Mouse (Mus musculus) mouse trophoblast stem cell (cell line): ENCODE measurements at regions not wholly inside any gene's neighbourhood (a gene's known extent, or its start where the extent isn't known, plus 50 kb on each side); places are given as distances from the start of the nearest gene placed in this dataset.

Source experiments
- in situ Hi-C, 2 experiments: fragments of 300-500 bp; cut with MseI, MboI; formaldehyde crosslinking; loops; 2 replicates in 1 of 2; 3 replicates in 1 of 2; pipeline ENCODE4 v1.15.1; 2025

DNA sequence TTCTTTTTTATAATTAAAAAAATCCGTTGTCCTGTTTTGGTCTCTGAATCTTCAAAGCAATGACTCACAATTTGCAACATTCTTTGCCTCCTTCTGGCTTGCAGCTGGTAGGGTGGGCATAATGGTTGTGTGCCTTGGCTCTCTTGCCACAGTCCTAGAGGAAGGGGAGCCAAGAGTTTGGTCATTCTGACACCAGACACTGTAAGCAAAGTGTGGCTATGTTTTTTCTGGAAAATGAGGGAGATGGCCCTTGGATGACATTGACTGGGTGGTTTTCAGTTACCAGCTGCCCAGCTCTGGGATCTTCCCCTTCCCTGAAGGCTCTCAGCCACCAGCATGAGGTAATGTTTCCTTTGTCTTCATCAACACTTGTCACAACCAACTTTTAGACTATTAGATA lies 833.2 kb downstream of the Efnb2 start:
- in situ Hi-C loops: no loop called here

DNA sequence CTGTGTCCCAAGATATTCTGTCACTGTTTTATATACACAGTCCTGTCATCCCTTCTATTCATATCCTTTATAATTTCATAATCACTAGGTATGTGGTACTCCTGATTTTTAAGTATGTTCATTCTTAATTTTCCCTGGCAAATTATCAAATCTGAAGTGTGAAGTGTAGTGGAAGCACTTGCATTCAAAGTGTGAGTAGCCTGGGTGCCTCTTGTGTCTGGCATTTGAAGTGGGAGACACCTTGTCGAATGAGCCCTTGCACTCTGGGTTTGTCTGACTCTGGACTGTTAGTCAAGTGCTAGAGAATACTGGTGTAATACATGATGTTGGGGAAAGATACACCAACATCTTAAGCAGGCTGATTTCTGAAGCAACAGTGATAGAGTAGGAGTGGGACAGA lies 852.6 kb downstream of the Efnb2 start:
- in situ Hi-C loops: no loop called here

DNA sequence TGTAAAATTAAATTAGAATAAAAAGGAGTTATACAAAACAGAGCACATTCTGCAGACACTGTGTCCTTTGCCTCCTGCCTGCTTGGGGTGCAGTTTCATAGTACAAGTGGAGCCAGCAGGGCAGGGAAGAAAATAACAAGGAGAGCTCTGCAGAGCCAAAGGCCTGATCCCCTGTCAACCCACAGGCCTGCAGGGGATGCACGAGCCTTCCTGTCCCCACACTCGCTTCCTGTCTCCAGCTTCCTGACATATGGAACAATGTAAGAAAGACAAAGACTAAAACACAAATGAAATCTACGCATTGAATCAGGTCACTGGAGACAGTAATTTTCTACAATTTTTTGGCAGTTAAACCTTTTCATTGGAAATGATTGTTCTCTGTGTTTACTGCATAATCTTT lies 861.8 kb downstream of the Efnb2 start:
- in situ Hi-C loops: no loop called here

DNA sequence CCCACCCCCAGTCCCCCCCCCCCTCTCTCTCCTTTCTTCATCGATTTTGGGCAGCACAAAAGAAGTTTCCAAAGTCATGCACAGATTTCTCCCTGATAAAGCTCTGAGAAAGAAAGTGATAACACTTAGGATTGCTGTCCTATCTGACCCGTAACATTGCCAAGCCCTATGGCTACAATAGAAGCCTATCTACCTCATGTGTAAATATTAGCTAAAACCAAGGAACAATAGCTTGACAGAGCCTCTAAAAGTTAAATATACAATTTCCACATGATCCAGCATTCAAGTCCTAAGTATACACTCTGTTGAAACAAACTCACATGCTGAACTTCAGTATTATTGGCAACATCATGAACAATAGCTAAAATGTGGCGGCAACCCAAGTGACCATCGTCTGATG lies 864.9 kb downstream of the Efnb2 start:
- in situ Hi-C loops: no loop called here

DNA sequence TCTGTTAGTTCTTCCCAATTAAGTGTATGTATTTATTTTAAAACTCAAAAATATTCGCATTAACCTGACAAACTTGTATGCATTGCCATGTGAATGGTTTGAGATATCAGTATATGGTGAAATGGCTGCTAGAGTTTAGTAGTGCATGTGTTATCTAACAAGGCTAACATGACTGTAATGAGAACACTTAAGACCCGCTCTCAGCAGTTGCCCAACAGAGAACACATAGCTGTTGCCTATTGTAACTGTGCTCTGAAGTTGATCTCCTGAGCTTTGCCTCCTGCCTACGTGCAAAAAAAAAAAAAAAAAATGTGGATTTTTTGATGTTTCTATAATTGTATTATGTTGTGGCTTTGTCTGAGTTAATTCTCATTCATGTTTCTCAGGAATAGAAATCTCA lies 897.2 kb downstream of the Efnb2 start:
- in situ Hi-C loops: no loop called here

DNA sequence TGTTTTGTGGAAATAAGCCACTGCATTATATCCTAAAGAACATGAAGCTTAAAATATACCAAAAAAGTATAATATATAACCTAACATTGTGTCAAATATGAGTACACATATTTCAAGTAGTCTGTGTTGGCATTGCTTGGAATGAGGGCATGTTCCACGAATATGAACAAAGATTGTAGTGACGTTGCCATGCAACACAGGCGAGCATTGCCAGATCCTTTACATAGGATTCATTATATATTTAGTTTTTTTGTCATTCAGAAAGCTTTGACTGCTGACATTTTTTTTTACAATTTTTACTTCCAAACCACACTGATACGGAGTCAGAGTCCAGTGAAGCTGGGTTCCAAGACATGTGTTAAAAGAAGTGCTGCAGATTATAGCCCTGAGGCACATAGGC lies 900.1 kb downstream of the Efnb2 start:
- in situ Hi-C loops: no loop called here

DNA sequence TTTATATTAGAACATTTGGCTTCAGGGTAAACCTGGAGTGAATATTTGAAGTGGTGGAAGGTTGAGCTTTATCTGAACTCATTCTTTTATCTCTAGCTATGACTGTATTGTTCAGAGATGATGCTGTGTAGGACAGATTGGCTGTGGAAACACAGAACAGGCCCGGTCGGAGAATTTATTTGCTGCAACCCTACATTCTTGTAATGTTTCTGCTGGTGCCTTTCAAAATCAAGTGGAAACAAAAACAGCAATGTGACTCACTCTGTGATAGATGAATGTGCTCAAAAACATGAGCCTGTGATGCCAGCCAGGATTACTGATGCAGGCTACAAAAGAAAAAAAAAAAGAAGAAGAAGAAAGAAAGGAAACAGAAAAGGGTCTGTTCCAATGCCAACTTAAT lies 928.3 kb downstream of the Efnb2 start:
- in situ Hi-C loops: no loop called here

DNA sequence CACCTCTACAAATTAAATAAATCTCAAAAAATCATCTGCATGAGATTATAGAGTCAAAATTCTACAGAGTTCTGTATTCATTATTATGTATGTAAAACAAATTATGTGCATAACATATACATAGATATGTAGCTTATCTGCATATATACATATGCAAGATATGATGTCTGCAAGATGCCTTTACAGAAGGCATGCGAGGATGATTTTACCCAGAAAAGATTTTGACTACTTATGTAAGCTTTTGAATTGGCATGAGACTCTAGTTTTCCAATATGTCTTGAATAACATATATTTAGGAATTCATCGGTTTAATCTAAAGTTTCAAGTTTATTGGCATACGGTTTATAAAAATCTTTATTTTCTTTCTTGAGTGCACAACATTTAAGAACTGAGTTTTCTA lies 939.2 kb downstream of the Efnb2 start:
- in situ Hi-C loops: no loop called here

DNA sequence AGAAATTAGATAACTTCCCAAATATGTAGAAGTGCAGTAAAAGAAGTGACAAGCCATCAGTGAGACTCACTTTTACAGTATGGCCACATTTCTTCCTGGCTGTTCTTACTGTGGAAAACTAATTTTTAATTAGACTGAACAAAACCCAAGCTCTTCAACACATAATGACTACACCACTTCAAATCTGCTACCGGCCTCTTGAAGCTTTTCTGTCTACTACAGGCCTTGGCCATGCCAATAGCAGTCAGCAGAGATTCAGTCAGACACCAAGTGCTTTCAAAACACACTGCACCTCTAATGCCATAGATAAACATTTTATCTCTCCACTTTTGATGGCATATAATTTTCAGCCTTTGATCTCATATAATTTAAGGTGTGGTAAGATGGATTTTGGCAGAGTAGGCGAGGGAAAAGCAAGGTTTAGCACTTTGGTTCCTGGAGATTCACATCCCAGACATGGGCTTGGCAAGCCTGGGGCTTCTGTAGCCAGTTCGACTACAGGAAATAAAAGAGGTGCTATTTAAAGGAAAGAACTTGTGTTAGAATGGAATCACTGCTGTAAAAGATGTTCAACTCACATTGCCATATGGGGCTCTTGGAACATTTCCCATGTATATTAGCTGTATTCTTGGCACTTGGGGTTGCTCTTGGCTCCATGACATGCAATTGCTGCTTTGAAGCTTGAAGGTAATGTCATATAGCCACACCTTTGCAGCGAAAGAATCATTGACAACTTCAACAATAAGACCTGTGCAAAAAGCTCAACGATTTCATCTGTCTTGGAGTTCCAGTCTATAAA lies 941.9 kb downstream of the Efnb2 start:
- in situ Hi-C loops: no loop called here

DNA sequence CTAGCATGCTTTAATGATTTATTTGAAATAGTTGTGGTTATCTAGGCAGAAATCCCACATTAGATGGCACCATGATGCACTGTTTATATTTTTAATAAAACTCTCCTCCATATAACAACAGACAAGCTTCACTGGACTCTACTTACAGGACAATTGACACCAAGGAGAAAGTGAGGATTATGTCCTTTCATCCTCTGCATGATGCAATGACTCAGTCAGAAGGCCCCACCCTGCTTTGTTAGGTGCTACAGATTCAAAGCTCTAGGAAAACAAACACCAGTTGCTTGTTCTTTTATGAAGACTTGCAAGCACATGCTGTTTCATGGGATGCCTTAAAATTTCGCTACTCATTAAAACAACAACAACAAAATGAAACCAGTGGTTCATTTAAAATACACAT lies 950.3 kb downstream of the Efnb2 start:
- in situ Hi-C loops: no loop called here

DNA sequence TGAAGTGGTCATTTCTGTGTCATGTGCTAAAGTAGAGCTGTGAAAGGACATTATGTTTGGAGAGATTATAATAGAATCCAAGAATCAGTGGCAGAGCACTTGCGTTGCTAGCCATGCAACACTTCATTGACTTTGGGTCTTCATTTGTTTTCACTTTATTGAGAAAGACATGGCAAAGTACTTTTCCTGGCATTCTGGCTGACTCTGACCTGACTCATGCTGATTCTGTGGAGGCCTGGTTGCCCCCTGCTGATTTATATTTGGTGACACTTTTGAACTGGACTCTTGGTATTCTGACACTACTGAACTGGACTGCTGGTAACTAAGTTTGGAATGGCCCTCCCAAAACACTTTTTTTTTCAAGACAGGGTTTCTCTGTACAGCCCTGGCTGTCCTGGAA lies 951.6 kb downstream of the Efnb2 start:
- in situ Hi-C loops: no loop called here

DNA sequence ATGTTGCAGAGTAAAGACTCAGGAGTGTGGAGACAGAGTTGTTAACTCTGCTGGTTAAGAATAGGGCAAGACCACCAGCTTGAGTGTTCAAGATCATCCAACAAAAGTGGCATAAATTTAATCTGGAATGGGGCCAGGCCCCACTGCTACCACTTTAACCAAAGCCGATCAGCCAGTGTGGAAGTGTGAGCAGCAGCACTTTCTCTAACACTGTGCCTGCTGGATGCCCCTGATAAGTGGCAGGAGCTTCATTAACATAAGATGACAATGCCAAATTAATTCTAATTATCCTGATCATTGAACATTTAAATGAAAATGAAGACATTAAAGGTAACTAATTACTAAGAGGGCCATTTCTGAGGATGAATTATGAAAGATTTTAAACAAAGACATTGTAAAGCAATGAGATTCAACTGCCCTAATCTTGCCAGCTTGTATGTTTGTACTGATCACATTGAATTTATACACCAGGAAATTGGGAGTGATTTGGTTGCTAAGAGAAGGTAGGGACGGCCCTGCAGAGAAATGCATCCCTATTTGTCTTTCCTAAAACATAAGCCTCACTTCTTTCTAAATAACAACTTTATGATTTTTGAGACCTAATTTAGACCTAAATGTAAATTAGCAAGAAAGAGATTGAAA lies 969.6 kb downstream of the Efnb2 start:
- in situ Hi-C loops: no loop called here

DNA sequence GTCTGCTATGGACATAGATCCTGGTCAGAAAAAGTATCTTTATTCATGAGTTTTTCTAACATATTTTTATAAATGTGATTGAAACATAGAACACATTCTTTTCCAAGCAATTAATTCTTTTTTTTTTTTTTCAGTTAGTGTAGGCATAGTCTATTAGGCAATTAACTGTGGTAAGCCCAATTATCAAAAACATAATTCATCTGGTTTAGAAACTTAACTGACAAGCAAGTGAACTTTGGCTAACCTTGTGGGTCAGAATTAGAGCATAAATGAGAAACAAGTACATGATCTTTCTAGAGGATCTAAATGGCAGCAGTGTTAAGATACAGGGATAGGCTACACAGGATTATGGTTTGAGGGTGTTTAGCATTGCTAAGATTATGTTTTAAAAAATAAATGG lies 1007.2 kb downstream of the Efnb2 start:
- in situ Hi-C loops: no loop called here
